In genomic region chr2:153510136-153510535, GRCm38 (mm10) we compare ENCODE assay signal across 16 mouse cellular contexts. TPM values are rescaled to one million over a fixed set of nuclear protein-coding genes. Genes with fewer than 3 reads are reported as not detected.
DNase-seq lines count a peak whose midpoint lies in the region; ATAC-seq lines count a peak whose summit lies in the region.
"Had no signal": no experiment of that assay in that cellular context is flagged by ENCODE, and none has a peak within 500 bp of the region (broad histone marks: within the 10 kb centered on the region; RNA-seq: fewer than 3 reads in every experiment).

No protein-coding gene starts in this region.

- H3K4me2 ChIP-seq in forebrain, embryonic 12.5 days: no peak overlapping the region
- H3K4me2 ChIP-seq in forebrain, embryonic 15.5 days (replicated peaks): no peak overlapping the region
- H3K4me2 ChIP-seq in midbrain, embryonic 15.5 days: no peak overlapping the region
- H3K4me2 ChIP-seq: embryonic facial prominence, embryonic 15.5 days had no signal

- no peak for ATAC-seq in forebrain, embryonic 12.5 days (ENCODE audit: low FRiP score)
- no peak for ATAC-seq in forebrain, embryonic 15.5 days (replicated peaks)
- ATAC-seq in megakaryocyte, adult 5-6 weeks (ENCODE audit: poor library complexity, severe bottlenecking): no peak
- ATAC-seq in midbrain, embryonic 15.5 days (replicated peaks): no peak; the same call in 1 of the 2 replicates
- no peak for ATAC-seq in frontal cortex, adult (ENCODE audit: low TSS enrichment)

- peaks cover 55% of the 10 kb centered on the region for H3K4me1 ChIP-seq in forebrain, embryonic 12.5 days
- peaks cover 33% of the 10 kb centered on the region for H3K4me1 ChIP-seq in forebrain, embryonic 15.5 days
- H3K4me1 ChIP-seq in megakaryocyte, embryonic 14.5 days: peaks cover 98% of the 10 kb centered on the region
- H3K4me1 ChIP-seq in embryonic facial prominence, embryonic 10.5 days: peaks cover 52% of the 10 kb centered on the region
- H3K4me1 ChIP-seq in midbrain, embryonic 15.5 days: peaks cover 51% of the 10 kb centered on the region
- H3K4me1 ChIP-seq in limb, embryonic 10.5 days: peaks cover 37% of the 10 kb centered on the region

- H3K36me3 ChIP-seq in forebrain, embryonic 12.5 days (replicated peaks): no peaks in the 10 kb centered on the region
- no peaks in the 10 kb centered on the region for H3K36me3 ChIP-seq in forebrain, embryonic 15.5 days
- H3K36me3 ChIP-seq in megakaryocyte, embryonic 14.5 days (replicated peaks; ENCODE audit: low read length): peaks cover 84% of the 10 kb centered on the region
- H3K36me3 ChIP-seq in embryonic facial prominence, embryonic 10.5 days (replicated peaks): no peaks in the 10 kb centered on the region
- H3K36me3 ChIP-seq in midbrain, embryonic 15.5 days (replicated peaks): no peaks in the 10 kb centered on the region
- H3K36me3 ChIP-seq in limb, embryonic 10.5 days: no peaks in the 10 kb centered on the region
- H3K36me3 ChIP-seq: embryonic facial prominence, embryonic 15.5 days had no signal

- H3K9me3 ChIP-seq in forebrain, embryonic 12.5 days: no peaks in the 10 kb centered on the region
- H3K9me3 ChIP-seq in forebrain, embryonic 15.5 days: no peaks in the 10 kb centered on the region
- no peaks in the 10 kb centered on the region for H3K9me3 ChIP-seq in megakaryocyte, embryonic 14.5 days
- H3K9me3 ChIP-seq in embryonic facial prominence, embryonic 10.5 days: no peaks in the 10 kb centered on the region
- H3K9me3 ChIP-seq in midbrain, embryonic 15.5 days: no peaks in the 10 kb centered on the region
- no peaks in the 10 kb centered on the region for H3K9me3 ChIP-seq in limb, embryonic 10.5 days (replicated peaks)
- H3K9me3 ChIP-seq: embryonic facial prominence, embryonic 15.5 days had no signal

- 77% methylated on average over 8 of the region's 8 CpGs for WGBS in forebrain, embryonic 12.5 days
- WGBS in forebrain, embryonic 15.5 days: 78% methylated on average over 8 of the region's 8 CpGs
- WGBS in embryonic facial prominence, embryonic 10.5 days: 80% methylated on average over 8 of the region's 8 CpGs
- whole genome bisulfite sequencing in midbrain, embryonic 15.5 days: 84% methylated on average over 8 of the region's 8 CpGs
- 84% methylated on average over 8 of the region's 8 CpGs for WGBS in limb, embryonic 10.5 days

- DNase-seq in embryonic facial prominence, embryonic 10.5 days (ENCODE audit: low spot score): no peak
- DNase-seq in limb, embryonic 10.5 days (ENCODE audit: low spot score): no peak
- DNase-seq: gastrocnemius, adult 2 months; kidney, adult 8-10 months had no signal

- no peak overlapping the region for H3K4me3 ChIP-seq in forebrain, embryonic 12.5 days (replicated peaks)
- H3K4me3 ChIP-seq in forebrain, embryonic 15.5 days: no peak overlapping the region
- H3K4me3 ChIP-seq in megakaryocyte, embryonic 14.5 days (replicated peaks): peak overlapping the region; percentile 43
- no peak overlapping the region for H3K4me3 ChIP-seq in embryonic facial prominence, embryonic 10.5 days
- H3K4me3 ChIP-seq in midbrain, embryonic 15.5 days: no peak overlapping the region
- no peak overlapping the region for H3K4me3 ChIP-seq in limb, embryonic 10.5 days
- H3K4me3 ChIP-seq: embryonic facial prominence, embryonic 15.5 days; gastrocnemius, adult 2 months had no signal

- H3K9ac ChIP-seq in forebrain, embryonic 12.5 days: no peak overlapping the region
- no peak overlapping the region for H3K9ac ChIP-seq in forebrain, embryonic 15.5 days (replicated peaks)
- no peak overlapping the region for H3K9ac ChIP-seq in midbrain, embryonic 15.5 days
- H3K9ac ChIP-seq: embryonic facial prominence, embryonic 15.5 days had no signal

- H3K27me3 ChIP-seq in forebrain, embryonic 12.5 days: peaks cover 11% of the 10 kb centered on the region; the same call in 1 of the 2 replicates
- H3K27me3 ChIP-seq in forebrain, embryonic 15.5 days: no peaks in the 10 kb centered on the region
- H3K27me3 ChIP-seq in megakaryocyte, embryonic 14.5 days (replicated peaks): no peaks in the 10 kb centered on the region
- peaks cover 52% of the 10 kb centered on the region for H3K27me3 ChIP-seq in embryonic facial prominence, embryonic 10.5 days (replicated peaks; ENCODE audit: low read depth, poor library complexity, severe bottlenecking)
- H3K27me3 ChIP-seq in midbrain, embryonic 15.5 days (replicated peaks): no peaks in the 10 kb centered on the region
- peaks cover 33% of the 10 kb centered on the region for H3K27me3 ChIP-seq in limb, embryonic 10.5 days (ENCODE audit: low read depth, poor library complexity, severe bottlenecking)
- H3K27me3 ChIP-seq: embryonic facial prominence, embryonic 15.5 days had no signal

- peak overlapping the region; percentile 84 for H3K27ac ChIP-seq in forebrain, embryonic 12.5 days
- H3K27ac ChIP-seq in forebrain, embryonic 15.5 days (replicated peaks): no peak overlapping the region
- H3K27ac ChIP-seq in embryonic facial prominence, embryonic 10.5 days (replicated peaks): peak overlapping the region; percentile 31; the same call in 1 of the 2 replicates
- H3K27ac ChIP-seq in midbrain, embryonic 15.5 days: peak overlapping the region; percentile 78; the same call in 1 of the 2 replicates
- H3K27ac ChIP-seq in limb, embryonic 10.5 days: no peak overlapping the region
- H3K27ac ChIP-seq: embryonic facial prominence, embryonic 15.5 days; gastrocnemius, adult 2 months; macrophage had no signal

RNA-seq across cellular contexts. Expression of gene 4930404H24Rik, which starts 17.5 kb away (rescaled TPM):
- polyA plus RNA-seq in forebrain, embryonic 12.5 days (2016; fragmentation: Nextera tagmentation; extraction: Ambion mirVana): not detected in 2 replicates
- not detected in 2 replicates for polyA plus RNA-seq in forebrain, embryonic 15.5 days (2015; fragmentation: Nextera tagmentation; extraction: Ambion mirVana)
- polyA plus RNA-seq in megakaryocyte, embryonic 14.5 days (2012; ENCODE audit: insufficient read depth, low replicate concordance): 0.54 TPM in 1 of 2 replicates, not detected in the other
- total RNA-seq in megakaryocyte, adult 5-6 weeks (2015): not detected in 2 replicates
- total RNA-seq in megakaryocyte, adult 5-6 weeks (2017): not detected in 2 replicates
- polyA plus RNA-seq in embryonic facial prominence, embryonic 10.5 days (2016; fragmentation: Nextera tagmentation; extraction: Ambion mirVana): not detected in 2 replicates
- not detected in 2 replicates for polyA plus RNA-seq in midbrain, embryonic 15.5 days (2015; fragmentation: Nextera tagmentation; extraction: Ambion mirVana)
- polyA plus RNA-seq in limb, embryonic 10.5 days (2016; fragmentation: Nextera tagmentation; extraction: Ambion mirVana): not detected in 2 replicates
- total RNA-seq: gastrocnemius, adult 2 months; neutrophil, adult 5-6 weeks had no signal
- polyA plus RNA-seq: embryonic facial prominence, embryonic 15.5 days; heart, embryonic 14.5 days; limb, embryonic 14.5 days; macrophage; stomach, embryonic 16.5 days had no signal

RNA-seq across cellular contexts. Expression of gene Nol4l, which starts 19.6 kb away (rescaled TPM):
- polyA plus RNA-seq in forebrain, embryonic 12.5 days (2016; fragmentation: Nextera tagmentation; extraction: Ambion mirVana): 31.4 and 34.5 TPM in 2 replicates
- polyA plus RNA-seq in forebrain, embryonic 15.5 days (2015; fragmentation: Nextera tagmentation; extraction: Ambion mirVana): 44.1 and 44.8 TPM in 2 replicates
- 10.6 and 40.8 TPM in 2 replicates for polyA plus RNA-seq in megakaryocyte, embryonic 14.5 days (2012; ENCODE audit: insufficient read depth, low replicate concordance)
- total RNA-seq in megakaryocyte, adult 5-6 weeks (2015): 1.2 and 2.1 TPM in 2 replicates
- total RNA-seq in megakaryocyte, adult 5-6 weeks (2017): 0.20 and 0.62 TPM in 2 replicates
- 23.5 and 23.7 TPM in 2 replicates for polyA plus RNA-seq in embryonic facial prominence, embryonic 10.5 days (2016; fragmentation: Nextera tagmentation; extraction: Ambion mirVana)
- polyA plus RNA-seq in midbrain, embryonic 15.5 days (2015; fragmentation: Nextera tagmentation; extraction: Ambion mirVana): 50.8 and 54.6 TPM in 2 replicates
- 15.8 and 17.2 TPM in 2 replicates for polyA plus RNA-seq in limb, embryonic 10.5 days (2016; fragmentation: Nextera tagmentation; extraction: Ambion mirVana)

Comparison
In these comparisons a context has a peak if more than half of its experiments do, and no peak if none do; other contexts are left out.
1. H3K27ac ChIP-seq: peak in forebrain, embryonic 12.5 days (single experiment), embryonic facial prominence, embryonic 10.5 days (single experiment) and midbrain, embryonic 15.5 days (single experiment); none in forebrain, embryonic 15.5 days (single experiment) and limb, embryonic 10.5 days (single experiment).